Mouse (Mus musculus) spleen, adult 18-20 months (tissue): ENCODE measurements around the gene Ptprg.

ENCODE experiments used
- DNase-seq, 2 experiments: peaks; one replicate each; pipeline ENCODE4 v3.0.0; 2022; ENCODE audit warnings: mixed read lengths in 2 of 2

Ptprg gene

DNA sequence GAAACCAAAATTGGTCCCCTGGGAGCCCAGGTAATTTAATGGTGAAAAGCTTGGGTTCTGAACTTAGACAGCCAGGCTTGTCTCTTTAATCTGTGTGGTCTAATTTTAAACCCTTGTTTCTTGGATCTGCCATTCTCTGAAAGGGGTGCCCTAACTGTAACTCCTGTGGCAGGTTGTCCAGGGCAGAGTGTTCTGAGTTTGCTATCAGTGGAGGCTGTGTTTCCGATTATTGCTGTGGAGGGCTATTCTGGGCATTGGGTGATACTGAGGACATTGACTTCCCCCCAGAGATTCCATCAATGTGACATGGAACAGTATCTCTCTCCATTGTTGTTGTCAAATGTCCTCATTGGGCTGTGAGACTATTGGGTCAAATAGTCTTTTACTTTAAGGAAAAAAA lies 134.2 kb downstream of the Ptprg start:
- no peak for DNase-seq

DNA sequence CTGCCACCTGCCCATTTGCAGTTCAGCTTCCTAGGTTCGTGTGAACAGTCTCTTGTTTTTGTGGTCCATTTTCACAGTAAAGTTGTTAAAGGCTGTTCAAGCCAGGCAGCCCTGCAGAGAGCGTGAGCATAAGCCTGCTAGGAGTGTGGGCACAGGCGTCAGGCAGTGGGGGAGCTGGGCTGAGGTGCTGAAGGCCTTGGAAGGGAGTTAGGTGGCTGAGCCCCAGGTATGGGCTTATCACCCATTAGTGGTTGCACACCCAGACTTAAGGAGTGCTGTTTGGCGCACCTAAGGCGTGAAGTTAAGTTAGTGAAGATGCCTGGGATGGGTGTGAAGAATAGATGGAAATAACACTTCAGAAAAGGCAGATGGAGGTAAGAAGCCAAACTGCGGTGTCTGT lies 134.8 kb downstream of the Ptprg start:
- DNase-seq = no peak

DNA sequence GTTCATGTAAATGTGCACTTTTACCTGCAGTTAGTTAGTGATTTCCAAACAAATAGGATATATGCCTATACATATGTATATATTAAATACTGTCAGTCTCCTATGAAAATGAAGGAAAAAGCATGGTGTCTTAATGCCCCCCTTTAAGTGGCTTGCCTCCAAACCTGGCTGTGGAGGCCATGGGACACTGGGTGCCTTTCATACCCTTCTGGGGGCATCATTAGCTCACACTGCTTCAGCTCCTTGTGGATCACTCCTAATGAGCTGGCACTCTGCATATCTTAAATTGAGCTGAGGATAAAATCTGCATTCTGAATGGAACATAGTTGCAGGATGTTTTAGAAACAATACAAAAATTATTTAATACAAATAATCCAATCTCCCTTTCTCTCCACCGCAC lies 136.7 kb downstream of the Ptprg start:
- DNase-seq = no peak

DNA sequence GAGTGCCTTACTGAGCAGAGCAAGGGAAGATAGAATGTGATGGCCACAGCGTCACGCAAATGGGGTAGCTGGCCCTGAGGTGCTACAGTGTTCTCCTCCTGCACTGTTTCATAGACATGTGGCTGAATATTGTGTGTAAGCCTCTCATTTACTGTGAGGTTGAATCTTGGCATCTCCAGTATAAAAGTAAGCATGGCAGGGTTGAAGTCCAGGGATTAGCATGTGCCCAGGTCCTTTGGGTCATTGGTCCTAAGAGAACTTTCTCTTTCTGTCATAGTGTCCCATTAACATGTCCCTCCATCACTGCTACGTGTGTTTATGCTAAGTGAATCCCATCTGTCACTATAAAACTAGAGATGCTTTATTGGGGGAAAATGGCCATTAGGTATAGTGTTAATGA lies 138.2 kb downstream of the Ptprg start:
- no peak for DNase-seq

DNA sequence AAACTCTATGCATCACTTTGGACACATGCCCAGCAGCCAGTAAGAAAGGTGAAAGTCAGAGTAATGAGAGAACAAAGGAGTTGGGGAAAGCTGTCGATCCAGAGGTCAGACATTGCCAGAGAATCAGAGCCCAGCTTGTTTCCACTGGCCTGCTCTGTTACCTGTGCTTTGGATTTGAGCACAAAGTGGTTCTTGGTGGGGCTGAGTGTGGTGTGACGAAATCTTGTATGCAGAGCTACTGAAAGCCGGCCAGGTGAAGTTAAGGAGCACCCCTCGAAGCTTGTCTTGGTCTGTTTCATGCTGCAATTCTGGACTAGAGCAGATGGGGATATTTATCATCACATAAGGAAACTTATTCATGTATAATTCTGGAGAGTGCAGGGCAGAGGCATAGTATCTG lies 145.5 kb downstream of the Ptprg start:
- DNase-seq = no peak

DNA sequence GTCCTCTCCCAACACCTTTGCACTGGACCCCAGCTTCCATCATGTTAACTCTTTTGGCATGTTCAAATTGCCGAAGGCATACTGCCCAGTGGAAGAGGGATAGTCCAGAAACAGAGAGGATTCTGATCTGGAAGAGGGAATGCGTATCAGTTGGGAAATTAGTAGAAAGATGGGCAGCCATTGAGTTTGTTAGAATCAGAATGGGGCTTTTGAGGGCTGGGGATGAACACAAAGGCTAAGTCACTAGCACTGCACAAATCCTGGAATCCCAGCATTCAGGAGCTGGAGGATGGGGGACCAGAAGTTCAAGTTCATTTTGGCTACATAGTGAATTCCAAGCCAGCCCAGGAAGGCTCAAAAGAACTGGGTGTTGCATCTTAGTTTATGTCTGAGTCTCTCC lies 146.3 kb downstream of the Ptprg start:
- DNase-seq = no peak

DNA sequence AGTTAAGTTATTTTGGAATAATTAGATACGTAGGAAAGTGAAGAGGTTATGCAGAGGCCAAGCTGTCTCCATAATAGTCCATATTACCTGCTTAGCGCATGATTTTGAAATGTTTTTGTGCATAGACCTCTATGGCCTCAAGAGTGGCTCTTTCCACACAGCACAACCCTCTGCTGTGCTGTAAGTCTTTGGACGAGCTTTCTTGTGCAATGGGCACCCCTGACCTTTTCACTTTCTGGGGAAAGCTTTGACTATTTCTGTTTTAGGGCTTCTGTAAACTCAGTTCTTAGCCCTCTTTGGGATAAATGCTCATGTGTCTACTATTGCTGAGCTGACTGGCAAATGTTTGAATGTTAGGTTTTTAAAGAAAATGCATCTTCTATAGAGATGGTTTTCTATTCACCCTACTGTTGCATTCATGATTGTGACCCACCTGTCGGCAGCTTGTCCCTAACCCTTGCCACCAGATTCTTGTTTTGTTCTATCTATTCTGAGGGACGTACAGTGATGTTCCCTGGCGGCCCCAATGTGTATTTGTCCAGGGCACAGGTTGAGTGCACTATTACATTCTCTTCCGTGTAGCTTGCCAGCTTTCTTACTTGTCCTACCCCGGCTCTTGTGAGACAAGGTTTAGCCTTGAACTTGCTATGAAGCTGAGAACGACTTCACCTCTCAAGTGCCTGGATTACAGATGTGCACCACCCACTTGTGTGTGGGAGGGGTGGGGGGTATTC lies 148.4 kb downstream of the Ptprg start:
- no peak for DNase-seq

DNA sequence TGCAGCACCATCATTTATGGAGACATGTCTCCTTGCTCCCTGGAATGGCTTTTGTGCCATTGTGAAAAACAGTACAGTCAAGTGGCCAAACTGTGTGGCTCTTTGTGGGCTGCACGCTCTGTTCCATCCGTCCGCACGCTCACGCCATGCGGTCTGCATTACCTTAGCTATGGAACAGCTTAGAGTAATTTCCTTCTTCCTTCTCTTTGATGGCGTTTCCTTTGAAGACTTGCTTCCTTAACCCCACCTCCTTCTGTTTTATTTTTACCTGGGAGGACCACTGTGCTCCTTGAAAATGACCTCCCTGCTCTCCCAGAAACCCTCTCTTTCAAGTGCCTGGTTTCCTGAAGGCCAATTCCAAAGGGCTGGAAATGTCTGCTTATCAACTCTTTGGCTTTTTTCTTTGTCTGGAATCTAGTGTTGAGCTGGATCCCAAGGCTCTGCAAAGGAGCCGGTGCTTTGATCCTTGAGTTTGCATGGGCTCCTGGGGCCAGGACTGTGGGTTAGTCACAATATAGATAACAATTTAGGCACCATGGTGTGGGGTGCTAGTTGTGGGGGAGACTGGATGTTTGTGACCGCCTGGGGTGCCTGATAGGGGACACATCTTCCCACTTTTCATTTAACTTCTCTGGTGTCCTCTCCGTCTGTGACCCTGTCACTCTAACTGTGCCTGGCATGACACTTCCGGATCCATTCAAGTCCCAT lies 149.6 kb downstream of the Ptprg start:
- no peak for DNase-seq

DNA sequence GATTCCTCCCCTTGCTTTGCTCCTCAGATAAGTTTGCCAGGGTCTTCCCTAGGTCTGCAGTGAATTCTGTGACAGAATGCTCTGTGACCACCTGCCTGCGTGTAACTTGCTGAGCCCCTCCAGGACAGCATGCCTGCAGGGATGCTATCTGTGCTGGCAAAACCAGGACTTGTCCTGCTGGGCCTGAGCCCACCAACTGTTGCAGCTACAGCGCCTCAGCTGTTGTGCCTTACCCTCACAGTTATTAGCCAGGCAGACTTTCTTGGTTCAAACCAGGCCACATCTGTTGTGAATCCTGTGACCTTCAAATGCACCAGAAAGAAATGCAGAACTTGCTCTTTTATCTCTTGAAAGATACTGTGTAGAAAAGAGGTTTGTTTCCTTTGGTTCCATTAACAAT lies 151.5 kb downstream of the Ptprg start:
- DNase-seq = no peak

DNA sequence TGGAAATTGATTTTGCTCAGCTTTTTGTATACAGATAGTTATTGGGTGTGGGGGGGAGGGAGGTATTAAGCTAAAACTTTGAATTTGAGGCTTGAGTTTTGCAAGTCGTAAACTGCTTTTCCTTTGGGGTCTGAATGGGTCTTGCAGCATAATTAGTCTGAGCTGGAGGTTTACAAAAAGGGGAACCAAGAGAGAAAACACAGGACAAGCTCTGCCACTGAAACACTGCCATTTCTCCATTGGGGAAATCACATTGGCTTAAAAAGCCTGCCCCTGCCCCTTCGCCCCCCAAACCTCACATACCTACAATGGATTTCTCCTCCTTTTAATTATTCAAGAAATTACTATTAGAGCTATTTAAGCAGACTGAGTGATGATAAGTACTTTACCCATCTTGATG lies 156.0 kb downstream of the Ptprg start:
- DNase-seq = no peak

DNA sequence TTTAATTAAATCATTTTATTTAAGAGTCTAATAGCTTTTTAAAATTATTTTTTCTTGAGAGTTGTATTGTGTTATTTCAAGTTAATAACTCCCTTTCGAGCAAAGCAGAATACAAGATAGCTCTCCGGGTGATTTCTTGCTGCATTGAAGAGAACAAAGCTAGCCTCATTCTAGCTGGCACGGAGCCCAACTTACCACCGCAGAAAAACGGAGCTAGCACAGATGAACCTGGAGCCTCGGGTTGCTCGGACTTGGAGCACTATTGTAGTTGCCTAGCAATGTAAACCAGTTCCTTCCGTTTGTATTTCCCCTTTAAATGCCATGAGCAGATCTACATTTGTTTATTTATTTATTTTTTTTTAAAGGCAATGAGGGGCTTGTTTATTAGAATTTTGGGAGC lies 156.5 kb downstream of the Ptprg start:
- no peak for DNase-seq

DNA sequence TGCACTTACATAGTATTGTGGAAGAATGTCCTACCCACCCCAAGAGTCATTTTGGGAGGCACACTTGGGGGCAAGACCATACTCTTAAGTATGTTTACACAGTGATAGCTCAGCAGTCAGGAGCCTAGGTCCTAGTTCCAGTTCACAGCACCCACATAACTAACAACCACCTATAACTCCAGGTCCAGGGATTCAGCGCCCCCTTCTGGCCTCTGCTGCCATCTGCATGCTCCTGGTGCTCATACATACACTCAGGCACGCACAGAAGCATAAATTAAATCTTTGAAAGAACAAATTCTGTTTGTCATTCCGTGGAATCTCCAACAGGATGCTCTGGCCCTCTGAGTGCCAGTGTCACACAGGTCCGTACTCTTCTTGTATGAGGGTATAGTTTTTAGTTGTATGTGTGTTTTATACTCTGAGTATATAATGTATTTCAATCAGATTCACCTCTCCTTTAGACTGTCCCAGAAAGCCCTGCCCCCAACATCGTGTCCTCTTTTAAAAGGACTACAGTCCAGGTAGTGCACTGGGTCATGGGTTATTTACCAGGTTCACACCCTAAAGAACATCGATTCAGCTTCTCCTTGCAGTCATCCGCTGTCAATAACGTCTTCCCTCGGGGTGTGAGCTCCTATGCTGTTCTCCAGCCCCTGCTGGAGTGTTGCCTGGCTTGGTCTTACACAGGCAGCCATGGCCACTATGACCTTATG lies 157.2 kb downstream of the Ptprg start:
- DNase-seq = no peak

DNA sequence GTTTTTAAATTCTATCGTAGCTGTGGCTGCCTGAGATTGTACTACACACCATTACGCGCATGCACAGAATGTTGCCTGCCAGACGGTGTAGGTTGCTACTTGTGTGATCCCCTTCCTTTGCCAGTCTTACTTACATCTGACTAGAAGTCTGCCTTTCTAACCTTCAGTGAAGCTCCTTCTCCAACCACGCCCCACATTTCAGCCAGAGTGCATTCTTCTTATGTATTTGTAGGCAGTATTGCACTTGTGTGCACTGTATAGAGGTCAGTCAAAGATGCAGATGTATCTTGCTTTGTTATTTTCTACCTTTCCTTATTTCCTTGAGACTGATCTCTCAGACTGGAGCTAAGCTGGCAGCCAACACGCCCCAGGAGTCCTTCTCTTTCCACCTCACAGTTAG lies 158.8 kb downstream of the Ptprg start:
- no peak for DNase-seq

DNA sequence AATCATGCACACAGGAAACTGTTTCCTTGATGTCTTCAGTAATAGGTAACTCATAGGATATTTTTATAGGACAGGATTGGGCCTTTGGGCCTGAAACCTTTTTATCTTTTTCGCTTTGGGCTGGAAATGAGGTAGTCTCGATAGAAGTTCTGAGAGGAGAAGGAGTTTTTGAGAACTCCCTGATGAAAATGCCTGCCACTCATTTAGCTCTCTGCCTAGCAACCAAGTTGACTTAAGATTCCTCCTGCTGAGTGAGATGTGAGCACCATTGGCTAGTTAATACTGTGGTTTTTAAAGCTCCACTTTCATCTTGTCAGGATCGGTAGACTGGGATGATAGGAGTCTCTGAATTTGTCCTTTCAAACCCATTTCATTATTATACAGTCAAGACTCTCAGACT lies 162.9 kb downstream of the Ptprg start:
- DNase-seq = no peak

DNA sequence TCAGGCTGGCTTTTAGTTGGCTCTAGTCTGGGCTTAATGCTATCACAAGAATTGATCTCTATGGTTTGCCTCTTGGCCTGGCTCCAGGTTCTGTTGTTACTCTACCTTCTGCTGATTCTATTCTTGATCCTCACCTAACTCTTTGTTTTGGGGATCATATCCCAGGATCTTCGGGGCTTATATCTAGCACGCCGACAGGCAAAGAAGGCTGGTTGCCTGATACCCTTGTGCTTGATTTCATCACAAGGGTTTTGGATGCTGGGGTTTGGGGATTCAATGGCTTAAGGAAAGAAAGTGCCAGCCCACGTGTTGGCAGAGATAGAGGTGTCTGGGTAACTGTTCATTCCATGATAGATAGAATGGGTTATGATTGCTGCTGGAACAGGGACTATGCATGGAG lies 164.9 kb downstream of the Ptprg start:
- no peak for DNase-seq

DNA sequence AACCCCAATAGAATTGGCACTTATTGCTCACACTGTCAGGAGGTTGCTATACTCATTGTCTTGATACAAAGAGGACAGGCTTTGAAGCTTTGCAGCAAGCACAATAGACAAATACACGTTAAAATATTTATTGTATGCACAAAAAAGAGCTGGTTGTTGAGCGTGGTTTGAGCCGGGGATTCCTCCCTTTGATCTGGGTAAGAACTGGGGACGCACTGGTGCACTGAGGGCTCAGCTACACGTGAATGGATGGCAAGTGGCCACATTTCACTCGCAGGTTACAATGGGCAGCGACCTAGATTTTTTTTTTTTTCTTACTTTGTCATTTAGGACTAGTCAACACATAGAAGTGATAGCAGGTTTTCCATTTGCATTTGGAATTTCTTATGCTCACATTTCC lies 165.9 kb downstream of the Ptprg start:
- DNase-seq = no peak

DNA sequence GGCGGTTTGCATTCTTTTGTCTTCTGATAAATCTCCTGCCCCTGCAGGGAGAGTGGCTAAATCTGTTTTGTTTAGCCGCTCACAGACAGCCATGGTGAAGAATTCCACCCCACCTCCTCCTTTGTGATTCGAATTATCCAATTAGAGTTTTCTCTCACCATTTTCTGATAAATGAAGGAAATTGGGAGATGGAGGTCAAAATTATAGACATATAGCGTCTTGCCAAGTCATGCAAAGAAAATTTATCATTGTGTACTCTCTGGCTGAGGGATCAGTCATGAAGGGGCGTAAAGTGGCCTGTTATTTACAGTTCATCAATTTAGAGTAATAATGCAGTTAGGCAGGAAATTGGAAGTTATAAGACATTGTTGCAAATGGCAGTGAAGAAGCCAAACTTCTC lies 168.8 kb downstream of the Ptprg start:
- no peak for DNase-seq

DNA sequence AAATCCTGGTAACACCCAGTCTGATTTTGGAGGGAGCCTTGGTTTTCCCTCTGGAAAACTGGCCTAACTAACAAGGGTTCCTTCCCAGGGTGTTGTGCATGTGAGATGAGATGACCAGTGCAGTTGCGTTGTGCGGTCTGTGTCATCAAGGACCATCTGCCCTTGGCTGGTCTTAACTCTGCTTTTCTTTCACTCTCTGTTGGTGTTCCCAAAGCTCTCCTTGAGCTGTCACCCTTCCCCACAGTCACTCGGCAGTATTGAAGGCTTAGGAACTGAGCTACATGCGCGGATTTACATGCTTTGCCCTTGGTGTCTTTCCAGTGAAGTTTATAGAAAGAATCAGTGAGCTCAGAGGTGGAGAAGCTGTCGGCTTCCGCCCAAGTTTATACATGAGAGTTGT lies 170.5 kb downstream of the Ptprg start:
- no peak for DNase-seq

DNA sequence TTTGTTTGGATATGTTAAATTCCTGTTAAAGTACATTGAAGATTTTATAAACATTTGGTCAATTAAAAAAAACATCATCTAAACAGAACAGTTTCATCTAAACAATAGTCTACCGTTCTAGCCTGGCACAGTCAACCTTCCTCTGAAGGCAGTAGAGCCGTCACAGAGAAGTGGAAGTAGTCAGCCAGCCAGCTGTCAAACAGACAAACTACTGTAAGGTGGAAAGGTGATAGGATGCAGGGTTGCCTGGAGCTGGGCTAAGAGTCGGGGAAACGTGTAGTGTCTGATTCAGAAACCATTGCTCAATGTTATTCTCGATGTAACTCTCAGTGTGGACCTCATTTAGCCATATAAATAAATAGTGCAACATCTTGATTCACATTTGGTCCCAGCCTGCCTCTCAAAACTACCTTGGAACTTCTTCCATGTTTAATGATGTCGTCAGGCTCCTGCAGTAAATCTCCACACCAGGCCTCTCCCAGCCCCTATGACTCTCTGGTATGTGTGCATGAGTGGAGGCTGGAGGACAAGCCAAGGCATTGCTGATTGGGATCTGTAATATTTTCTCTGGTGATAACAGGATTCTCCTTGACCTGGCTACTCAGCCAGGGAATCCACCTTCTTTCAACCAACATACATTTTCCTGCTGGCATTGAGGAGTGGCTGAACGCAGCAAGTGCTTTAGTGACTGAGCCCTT lies 178.0 kb downstream of the Ptprg start:
- no peak for DNase-seq

DNA sequence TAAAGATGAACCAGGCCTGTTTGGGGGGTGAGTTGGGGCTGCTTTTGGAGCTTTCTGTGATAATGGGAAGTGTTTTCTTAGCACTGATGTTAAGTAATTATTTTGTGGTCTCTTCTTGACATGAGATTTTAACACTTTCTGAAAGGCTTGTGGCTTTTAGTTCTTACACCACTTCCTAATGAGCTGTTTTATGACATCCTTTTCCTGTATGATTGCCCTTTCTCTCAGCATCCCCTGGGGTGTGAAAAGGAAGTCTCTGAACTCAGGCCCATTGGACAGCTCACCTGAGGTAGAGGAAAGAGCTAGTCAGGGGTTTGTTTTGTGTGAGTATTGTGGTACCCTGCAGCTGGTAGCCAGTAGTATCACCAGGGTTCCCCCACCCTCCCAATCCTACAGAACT lies 179.0 kb downstream of the Ptprg start:
- no peak for DNase-seq

DNA sequence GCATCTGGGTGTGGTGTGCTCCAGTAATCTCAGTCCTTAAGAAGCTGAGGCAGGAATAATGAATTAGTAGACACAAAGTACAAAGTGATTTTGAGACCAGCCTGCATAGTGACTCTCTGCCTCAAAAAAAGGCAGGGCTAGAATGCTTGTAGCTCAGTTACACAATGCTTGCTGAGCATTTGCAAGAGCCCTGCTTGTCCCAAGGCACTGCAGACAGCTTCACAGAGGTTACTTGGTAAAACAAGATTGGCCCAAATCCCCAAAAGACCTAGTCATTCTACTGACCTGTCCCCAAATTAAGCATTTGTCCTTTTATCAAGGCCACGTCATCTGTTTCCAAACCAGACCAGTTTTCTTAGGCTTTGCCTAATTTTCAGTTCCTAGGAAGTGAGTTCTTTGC lies 190.4 kb downstream of the Ptprg start:
- DNase-seq = no peak

DNA sequence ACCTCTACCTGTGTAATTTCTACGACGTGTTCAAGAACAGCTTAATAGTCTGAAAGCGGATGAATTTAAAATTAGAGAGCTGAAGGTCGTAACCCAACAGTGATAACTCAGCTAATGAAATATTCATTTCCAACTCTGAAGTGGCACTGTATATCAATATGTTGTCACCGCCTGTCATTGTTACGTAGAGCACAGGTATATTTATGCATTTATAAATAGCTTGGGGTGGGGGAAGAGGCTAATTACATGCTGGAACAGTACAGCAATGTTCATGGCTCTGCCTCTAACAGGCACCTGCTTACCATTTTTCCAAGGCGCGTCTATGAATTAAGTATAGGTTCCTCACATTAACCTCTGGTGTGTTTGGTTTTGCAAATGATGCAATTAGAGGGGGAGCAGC lies 199.3 kb downstream of the Ptprg start:
- DNase-seq = no peak

DNA sequence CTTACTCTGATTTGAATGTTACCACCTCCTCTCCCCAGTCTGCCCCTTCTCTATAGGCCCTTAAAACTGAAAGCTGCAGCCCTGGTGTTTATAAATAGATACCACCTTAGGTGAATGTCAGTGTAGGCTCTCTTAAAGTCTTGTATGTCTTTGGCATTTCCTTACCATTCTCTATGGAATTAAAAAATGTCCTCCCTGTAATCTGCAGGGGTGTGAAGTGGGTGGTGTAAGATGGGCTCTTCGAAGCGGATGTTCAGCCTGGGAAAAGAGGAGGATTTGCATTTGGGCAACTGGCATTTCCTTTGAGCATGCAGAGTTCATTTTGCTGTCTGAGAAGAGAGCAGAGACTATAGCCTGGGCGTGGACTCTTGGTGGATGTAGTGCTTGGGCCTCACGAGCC lies 201.3 kb downstream of the Ptprg start:
- DNase-seq = no peak

DNA sequence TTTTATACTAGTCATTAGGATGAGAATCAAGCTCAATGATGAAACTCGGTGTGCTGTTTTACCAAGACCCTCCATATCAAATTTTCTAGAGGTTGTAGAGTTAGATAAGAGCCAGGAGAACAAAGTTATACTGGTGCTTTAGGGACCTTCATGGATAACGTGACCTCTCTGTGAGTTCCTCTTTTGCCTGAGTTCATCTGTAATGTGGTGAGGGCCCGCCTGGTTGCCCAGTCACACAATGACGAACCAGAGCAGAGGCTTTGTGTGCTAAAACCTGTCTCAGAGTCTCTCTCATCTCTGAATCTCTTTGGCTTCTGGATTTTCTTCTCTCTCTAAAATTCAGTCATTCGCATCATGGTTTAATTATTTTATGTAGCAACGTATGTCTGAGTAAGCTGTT lies 204.9 kb downstream of the Ptprg start:
- no peak for DNase-seq
